Mouse (Mus musculus): Measurements from ENCODE around the gene Mcub. TPM values are rescaled to one million over a fixed set of nuclear protein-coding genes. Genes with fewer than 3 reads are reported as not detected.

The Mcub gene
- total RNA-seq, 2 experiments from 2014 or later, result 1.2 to 2.9 TPM

- no peak for DNase-seq (ENCODE audit: low spot score in 2 of 2)
- intact Hi-C loops (cut with DNase I), result no loop called here
Observed at GRCm38 (mm10) chr3:129962533-129962932, 7.5 kb downstream of the Mcub start.

- no peak for DNase-seq (ENCODE audit: low spot score in 2 of 2)
- intact Hi-C loops (cut with DNase I), result no loop called here
Observed at GRCm38 (mm10) chr3:129953296-129953695, 16.7 kb downstream of the Mcub start.

- DNase-seq (ENCODE audit: low spot score in 2 of 2), result no peak
- intact Hi-C loops (cut with DNase I), result no loop called here
Observed at GRCm38 (mm10) chr3:129949158-129949773, 20.7 kb downstream of the Mcub start.

GRCm38 (mm10) chr3:129948359-129948758, 21.6 kb downstream of the Mcub start:
- peak; percentile 54 to 61 for DNase-seq (ENCODE audit: low spot score in 2 of 2)
- intact Hi-C loops (cut with DNase I), result no loop called here

- intact Hi-C loops (cut with DNase I), result no loop called here
- no peak for DNase-seq (ENCODE audit: low spot score in 2 of 2)
Observed at GRCm38 (mm10) chr3:129946217-129946914, 23.6 kb downstream of the Mcub start.

- no peak for DNase-seq (ENCODE audit: low spot score in 2 of 2)
- intact Hi-C loops (cut with DNase I), result no loop called here
Observed at GRCm38 (mm10) chr3:129943813-129944212, 26.2 kb downstream of the Mcub start.

- intact Hi-C loops (cut with DNase I), result no loop called here
- DNase-seq (ENCODE audit: low spot score in 2 of 2), result no peak
Observed at GRCm38 (mm10) chr3:129941291-129941690, 28.7 kb downstream of the Mcub start.

- intact Hi-C loops (cut with DNase I), result no loop called here
Observed at GRCm38 (mm10) chr3:129940780-129941179, 29.2 kb downstream of the Mcub start.

GRCm38 (mm10) chr3:129939058-129939457, 30.9 kb downstream of the Mcub start:
- DNase-seq (ENCODE audit: low spot score in 2 of 2), result no peak
- intact Hi-C loops (cut with DNase I), result no loop called here

More at GRCm38 (mm10) chr3:129940780-129941179, 29.2 kb downstream of the Mcub start:
- no peak for DNase-seq (ENCODE audit: low spot score in 2 of 2)

GRCm38 (mm10) chr3:129937848-129938247, 32.2 kb downstream of the Mcub start:
- no peak for DNase-seq (ENCODE audit: low spot score in 2 of 2)
- intact Hi-C loops (cut with DNase I), result no loop called here

GRCm38 (mm10) chr3:129936561-129936960, 33.4 kb downstream of the Mcub start:
- no peak for DNase-seq (ENCODE audit: low spot score in 2 of 2)

GRCm38 (mm10) chr3:129932443-129932842, 37.6 kb downstream of the Mcub start:
- intact Hi-C loops (cut with DNase I), result no loop called here
- DNase-seq (ENCODE audit: low spot score in 2 of 2), result no peak

More at GRCm38 (mm10) chr3:129936561-129936960, 33.4 kb downstream of the Mcub start:
- intact Hi-C loops (cut with DNase I), result no loop called here

GRCm38 (mm10) chr3:129930213-129930778, 39.7 kb downstream of the Mcub start:
- intact Hi-C loops (cut with DNase I), result no loop called here
- peak; percentile 13 to 24 for DNase-seq (ENCODE audit: low spot score in 2 of 2)

- intact Hi-C loops (cut with DNase I), result no loop called here
- no peak for DNase-seq (ENCODE audit: low spot score in 2 of 2)
Observed at GRCm38 (mm10) chr3:129925861-129926260, 44.1 kb downstream of the Mcub start.

- no peak for DNase-seq (ENCODE audit: low spot score in 2 of 2)
- intact Hi-C loops (cut with DNase I), result no loop called here
Observed at GRCm38 (mm10) chr3:129923581-129923980, 46.4 kb downstream of the Mcub start.

- DNase-seq (ENCODE audit: low spot score in 2 of 2), result peak; percentile 76 to 78
- intact Hi-C loops (cut with DNase I), result loop anchor here (1.0 to 5.0 kb wide), 2 partner anchors 79 to 161 kb away; no protein-coding TSS in a partner anchor
Observed at GRCm38 (mm10) chr3:129918434-129918833, 51.6 kb downstream of the Mcub start.

- intact Hi-C loops (cut with DNase I), result loop anchor here (5.0 kb wide), 1 partner anchor 80 kb away; no protein-coding TSS in a partner anchor
- DNase-seq (ENCODE audit: low spot score in 2 of 2), result no peak
Observed at GRCm38 (mm10) chr3:129917424-129917823, 52.6 kb downstream of the Mcub start.

GRCm38 (mm10) chr3:129913241-129913640, 56.8 kb downstream of the Mcub start:
- DNase-seq (ENCODE audit: low spot score in 2 of 2), result no peak
- intact Hi-C loops (cut with DNase I), result no loop called here

GRCm38 (mm10) chr3:129912025-129912424, 58.0 kb downstream of the Mcub start:
- intact Hi-C loops (cut with DNase I), result no loop called here
- no peak for DNase-seq (ENCODE audit: low spot score in 2 of 2)

GRCm38 (mm10) chr3:129904381-129905132, 65.4 kb downstream of the Mcub start:
- intact Hi-C loops (cut with DNase I), result no loop called here
- DNase-seq (ENCODE audit: low spot score in 2 of 2), result no peak
